8 mouse cellular contexts compared by ENCODE assay signal in the genomic region with DNA sequence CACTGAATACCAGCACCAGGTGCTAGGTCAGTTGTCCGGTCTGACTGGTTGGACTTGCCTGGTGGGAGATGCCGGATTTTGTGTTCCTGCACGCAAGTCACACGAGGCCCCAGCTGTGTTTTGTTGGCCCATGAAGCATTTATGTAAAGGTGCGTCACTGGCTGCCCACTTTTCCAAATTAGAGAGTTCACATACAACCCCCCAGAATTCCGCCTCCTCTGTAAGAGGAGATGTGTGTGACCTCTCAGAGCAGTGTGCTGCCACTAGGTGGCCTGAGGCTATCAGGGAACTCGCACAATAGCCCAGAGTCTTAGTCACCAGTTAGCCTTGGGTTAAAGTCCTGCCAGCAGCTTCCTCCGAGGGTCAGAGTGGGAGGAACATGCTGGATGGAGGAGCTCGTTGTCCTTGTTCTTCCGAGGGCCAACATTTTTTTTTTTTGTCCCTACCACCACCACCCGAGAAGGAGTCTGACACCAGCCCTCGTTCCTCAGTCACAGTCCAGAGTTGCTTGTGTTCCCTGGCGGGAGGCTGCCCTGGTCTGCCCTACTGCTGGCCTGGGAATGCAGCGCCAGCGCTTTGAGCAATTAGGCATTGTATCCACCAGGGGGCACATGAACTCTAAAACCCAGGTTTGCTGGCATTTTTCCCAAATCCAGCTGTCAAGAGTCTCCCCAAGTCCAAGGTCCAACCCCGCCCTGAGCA. TPM values are rescaled to one million over a fixed set of nuclear protein-coding genes. Genes with fewer than 3 reads are reported as not detected.
A peak's percentile ranks its signal among the peaks of the same experiment; 100 is the strongest.
DNase-seq lines count a peak whose midpoint lies in the region; ATAC-seq and TF ChIP-seq lines count a peak whose summit lies in the region.

No protein-coding gene starts in this region.

- H3K9ac ChIP-seq in embryonic facial prominence, embryonic 11.5 days (replicated peaks; ENCODE audit: low read length): no peak overlapping the region
- peak overlapping the region; percentile 17; the same call in 1 of the 2 replicates for H3K9ac ChIP-seq in liver, embryonic 13.5 days
- no peak overlapping the region for H3K9ac ChIP-seq in neural tube, embryonic 12.5 days

- peak overlapping the region; percentile 21; the same call in 1 of the 2 replicates for H3K4me2 ChIP-seq in embryonic facial prominence, embryonic 11.5 days (ENCODE audit: low read depth, low read length)
- peak overlapping the region; percentile 57 for H3K4me2 ChIP-seq in liver, embryonic 13.5 days
- peak overlapping the region; percentile 30; the same call in 1 of the 2 replicates for H3K4me2 ChIP-seq in neural tube, embryonic 12.5 days (replicated peaks)

- no peaks in the 10 kb centered on the region for H3K36me3 ChIP-seq in embryonic facial prominence, embryonic 11.5 days (replicated peaks; ENCODE audit: control insufficient read depth, insufficient read depth, low read depth, low read length)
- peaks cover 1% of the 10 kb centered on the region for H3K36me3 ChIP-seq in kidney, adult 2 months (ENCODE audit: control insufficient read depth, insufficient read depth, low read length)
- peaks cover 26% of the 10 kb centered on the region for H3K36me3 ChIP-seq in liver, embryonic 13.5 days
- H3K36me3 ChIP-seq in neural tube, embryonic 12.5 days: no peaks in the 10 kb centered on the region

- H3K27me3 ChIP-seq in embryonic facial prominence, embryonic 11.5 days (ENCODE audit: control insufficient read depth, insufficient read depth, low read length): no peaks in the 10 kb centered on the region
- H3K27me3 ChIP-seq in kidney, adult 2 months (replicated peaks; ENCODE audit: control insufficient read depth, insufficient read depth, low read length): no peaks in the 10 kb centered on the region
- peaks cover 9% of the 10 kb centered on the region for H3K27me3 ChIP-seq in liver, embryonic 13.5 days
- no peaks in the 10 kb centered on the region for H3K27me3 ChIP-seq in neural tube, embryonic 12.5 days (replicated peaks)

- peaks cover 2% of the 10 kb centered on the region; the same call in 1 of the 2 replicates for H3K4me1 ChIP-seq in embryonic facial prominence, embryonic 11.5 days (ENCODE audit: control insufficient read depth, insufficient read depth, low read length)
- H3K4me1 ChIP-seq in kidney, adult 2 months (ENCODE audit: control insufficient read depth, insufficient read depth, low read length): peaks cover 16% of the 10 kb centered on the region
- peaks cover 38% of the 10 kb centered on the region for H3K4me1 ChIP-seq in liver, embryonic 13.5 days (replicated peaks)
- peaks cover 12% of the 10 kb centered on the region; the same call in 1 of the 2 replicates for H3K4me1 ChIP-seq in neural tube, embryonic 12.5 days

- H3K4me3 ChIP-seq in embryonic facial prominence, embryonic 11.5 days (ENCODE audit: low read depth, low read length): no peak overlapping the region
- peak overlapping the region; percentile 25 for H3K4me3 ChIP-seq in kidney, adult 2 months (ENCODE audit: insufficient read depth, low read depth, low read length)
- H3K4me3 ChIP-seq in liver, embryonic 13.5 days (replicated peaks): peak overlapping the region; percentile 56; the same call in 1 of the 2 replicates
- no peak overlapping the region for H3K4me3 ChIP-seq in neural tube, embryonic 12.5 days

- H3K9me3 ChIP-seq in embryonic facial prominence, embryonic 11.5 days (replicated peaks; ENCODE audit: control insufficient read depth, low read length): no peaks in the 10 kb centered on the region
- no peaks in the 10 kb centered on the region for H3K9me3 ChIP-seq in liver, embryonic 13.5 days (replicated peaks)
- H3K9me3 ChIP-seq in neural tube, embryonic 12.5 days: no peaks in the 10 kb centered on the region

- DNase-seq in adipocyte (ENCODE audit: low spot score): peak; percentile 86
- peak; percentile 91 for DNase-seq in embryonic facial prominence, embryonic 11.5 days (ENCODE audit: low spot score)
- DNase-seq in heart, adult 8-10 months (ENCODE audit: low spot score): peak; percentile 89
- DNase-seq in kidney, adult 2 months: peak; percentile 96
- peak; percentile 26 for DNase-seq in liver, embryonic 13.5 days
- peak; percentile 52 for DNase-seq in thymus, postnatal 25 days

- TF ChIP-seq POLR2A in kidney, adult 2 months (IDR thresholded peaks at IDR 0.05; ENCODE audit: low read depth, low read length): no peak

- H3K27ac ChIP-seq in embryonic facial prominence, embryonic 11.5 days (replicated peaks; ENCODE audit: low read depth, low read length): no peak overlapping the region
- peak overlapping the region; percentile 83 for H3K27ac ChIP-seq in kidney, adult 2 months (ENCODE audit: insufficient read depth, low read depth, low read length)
- H3K27ac ChIP-seq in liver, embryonic 13.5 days: no peak overlapping the region
- no peak overlapping the region for H3K27ac ChIP-seq in neural tube, embryonic 12.5 days

- peak; percentile 62 for ATAC-seq in CD4-positive, CD25-positive, alpha-beta regulatory T cell, adult 4 months
- ATAC-seq in embryonic facial prominence, embryonic 11.5 days (replicated peaks; ENCODE audit: insufficient number of reproducible peaks, low FRiP score, low TSS enrichment, low read depth): no peak; the same call in 1 of the 2 replicates
- no peak for ATAC-seq in liver, embryonic 13.5 days (ENCODE audit: low read depth)
- no peak for ATAC-seq in neural tube, embryonic 12.5 days (ENCODE audit: low FRiP score, low read depth)

- TF ChIP-seq CTCF in kidney, adult 2 months (conservative IDR thresholded peaks at IDR 0.05; ENCODE audit: insufficient read depth, insufficient read length, low read depth, low read length): peak; percentile 77

- 11% methylated on average over 16 of the region's 16 CpGs for WGBS in embryonic facial prominence, embryonic 11.5 days
- 16% methylated on average over 16 of the region's 16 CpGs for WGBS in kidney, adult 2 months
- 20% methylated on average over 16 of the region's 16 CpGs for WGBS in liver, embryonic 13.5 days (ENCODE audit: insufficient replicate concordance)
- WGBS in neural tube, embryonic 12.5 days: 12% methylated on average over 16 of the region's 16 CpGs

RNA-seq across cellular contexts. Expression of a gene that starts 6.1 kb away (rescaled TPM):
- not detected for polyA plus RNA-seq in CD4-positive, CD25-positive, alpha-beta regulatory T cell, adult 4 months (2017; shearing (Covaris generic))
- 9.2 and 11.9 TPM in 2 replicates for polyA plus RNA-seq in embryonic facial prominence, embryonic 11.5 days (2014; fragmentation: Nextera tagmentation; extraction: Ambion mirVana)
- total RNA-seq in heart, adult 8-10 months (2022): not detected
- 0.07 and 0.11 TPM in 2 replicates for polyA plus RNA-seq in kidney, adult 2 months (2012; rRNA removed)
- 0.05 TPM in 1 of 2 replicates, not detected in the other for polyA plus RNA-seq in liver, embryonic 13.5 days (2015; fragmentation: Nextera tagmentation; extraction: Ambion mirVana)
- 26.3 and 29.5 TPM in 2 replicates for polyA plus RNA-seq in neural tube, embryonic 12.5 days (2016; fragmentation: Nextera tagmentation; extraction: Ambion mirVana)

RNA-seq across cellular contexts. Expression of a gene that starts 6.5 kb away (rescaled TPM):
- polyA plus RNA-seq in CD4-positive, CD25-positive, alpha-beta regulatory T cell, adult 4 months (2017; shearing (Covaris generic)): 10 to 100 TPM; 16.7 to 26.0 TPM
- 0.08 and 0.53 TPM in 2 replicates for polyA plus RNA-seq in embryonic facial prominence, embryonic 11.5 days (2014; fragmentation: Nextera tagmentation; extraction: Ambion mirVana)
- 1 to 10 TPM; 3.4 to 7.6 (median 5.8) TPM for total RNA-seq in heart, adult 8-10 months (2022)
- 115 and 194 TPM in 2 replicates for polyA plus RNA-seq in kidney, adult 2 months (2012; rRNA removed)
- 13.0 and 14.8 TPM in 2 replicates for polyA plus RNA-seq in liver, embryonic 13.5 days (2015; fragmentation: Nextera tagmentation; extraction: Ambion mirVana)
- polyA plus RNA-seq in neural tube, embryonic 12.5 days (2016; fragmentation: Nextera tagmentation; extraction: Ambion mirVana): 0.13 and 0.42 TPM in 2 replicates

RNA-seq across cellular contexts. Expression of a gene that starts 45.7 kb away (rescaled TPM):
- polyA plus RNA-seq in CD4-positive, CD25-positive, alpha-beta regulatory T cell, adult 4 months (2017; shearing (Covaris generic)): 1 to 10 TPM; 4.5 to 5.6 TPM
- polyA plus RNA-seq in embryonic facial prominence, embryonic 11.5 days (2014; fragmentation: Nextera tagmentation; extraction: Ambion mirVana): 9.8 and 10.4 TPM in 2 replicates
- total RNA-seq in heart, adult 8-10 months (2022): 100 to 1,000 TPM; 102 to 129 (median 123) TPM
- polyA plus RNA-seq in kidney, adult 2 months (2012; rRNA removed): 48.2 and 55.6 TPM in 2 replicates
- 7.3 and 7.7 TPM in 2 replicates for polyA plus RNA-seq in liver, embryonic 13.5 days (2015; fragmentation: Nextera tagmentation; extraction: Ambion mirVana)
- 15.1 and 16.3 TPM in 2 replicates for polyA plus RNA-seq in neural tube, embryonic 12.5 days (2016; fragmentation: Nextera tagmentation; extraction: Ambion mirVana)

Comparison
In these comparisons a context has a peak if more than half of its experiments do, and no peak if none do; other contexts are left out.
1. DNase-seq: peak in every context shown above with its lines; median percentile 96 in kidney, adult 2 months; 91 in embryonic facial prominence, embryonic 11.5 days; 89 in heart, adult 8-10 months; 86 in adipocyte; 52 in thymus, postnatal 25 days; 26 in liver, embryonic 13.5 days.
2. H3K4me3 ChIP-seq: peak in kidney, adult 2 months (single experiment) and liver, embryonic 13.5 days (single experiment); none in embryonic facial prominence, embryonic 11.5 days (single experiment) and neural tube, embryonic 12.5 days (single experiment).
3. Peak in every context shown above with its lines, with median percentiles within 50 percentile points of each other: H3K4me2 ChIP-seq.